Mouse (Mus musculus) embryo, embryonic 11 days (tissue): ENCODE results near the gene Klk1.
A peak's percentile ranks its signal among the peaks of the same experiment; 100 is the strongest.

Experiments used
- DNase-seq: peaks from one replicate; pipeline ENCODE4 v3.0.0-alpha.2; 2015

The Klk1 gene

DNA sequence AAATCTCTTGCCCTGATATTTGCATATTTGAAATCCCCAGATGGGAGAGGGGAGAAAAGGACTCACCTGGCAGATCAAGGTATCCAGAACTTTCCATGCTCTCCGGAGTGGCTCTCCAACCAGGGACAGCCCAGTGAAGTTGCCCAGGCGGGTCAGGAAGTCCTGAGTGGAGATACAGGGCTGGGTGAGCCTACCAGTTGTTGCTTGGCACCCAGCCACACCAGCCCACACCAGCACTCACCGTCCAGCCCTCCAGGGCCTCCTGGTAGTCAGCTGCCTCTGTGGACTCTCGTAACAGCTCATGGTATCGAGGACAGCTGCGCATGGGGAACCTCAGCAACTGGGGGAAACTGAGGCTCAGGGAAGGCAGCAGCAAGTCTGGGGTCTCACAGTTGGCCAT, 29.8 kb downstream of the Klk1 start:
- no peak for DNase-seq

DNA sequence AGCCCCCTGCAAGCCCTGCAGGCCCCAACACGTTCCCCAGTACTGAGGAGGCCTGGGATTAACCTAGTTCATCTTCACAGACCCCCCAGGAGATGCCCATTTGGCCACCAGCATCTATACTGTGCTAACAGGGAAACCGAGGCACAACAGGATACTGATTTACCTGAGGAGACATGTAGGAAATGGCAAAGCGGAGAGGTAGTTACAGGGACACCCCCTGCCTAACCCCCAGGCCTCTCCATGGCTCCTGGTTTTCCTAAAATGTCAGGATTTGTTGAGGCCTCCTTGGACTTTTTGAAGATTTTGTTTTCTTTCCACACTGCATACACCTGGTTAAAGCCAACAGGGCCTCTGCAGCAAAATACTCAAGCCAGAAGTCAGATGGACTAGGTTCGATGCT, 32.1 kb downstream of the Klk1 start, which contains the start of gene Acp4:
TSS of gene Acp4 (minus strand) at position 101 of the 400 bp plus-strand sequence.
- DNase-seq = no peak

DNA sequence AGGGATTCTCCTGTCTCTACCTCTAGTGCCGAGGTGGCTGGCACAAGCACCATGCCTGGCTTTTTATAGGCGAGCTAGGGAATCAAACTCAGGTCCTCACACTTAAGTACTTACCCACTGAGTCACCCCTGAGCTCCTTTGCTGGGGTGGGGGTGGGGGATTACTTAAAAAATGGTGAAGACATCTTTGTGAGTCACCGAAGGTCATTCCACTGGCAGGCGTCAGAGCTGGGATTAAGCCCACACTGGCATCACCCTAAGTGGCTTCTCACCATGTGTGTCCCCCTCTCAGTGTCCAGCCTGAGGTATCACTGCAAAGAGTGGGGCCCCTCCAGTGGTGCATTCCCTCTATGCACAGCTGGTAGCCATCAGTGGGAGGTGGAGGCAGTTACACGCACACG, 35.2 kb downstream of the Klk1 start:
- DNase-seq = no peak

DNA sequence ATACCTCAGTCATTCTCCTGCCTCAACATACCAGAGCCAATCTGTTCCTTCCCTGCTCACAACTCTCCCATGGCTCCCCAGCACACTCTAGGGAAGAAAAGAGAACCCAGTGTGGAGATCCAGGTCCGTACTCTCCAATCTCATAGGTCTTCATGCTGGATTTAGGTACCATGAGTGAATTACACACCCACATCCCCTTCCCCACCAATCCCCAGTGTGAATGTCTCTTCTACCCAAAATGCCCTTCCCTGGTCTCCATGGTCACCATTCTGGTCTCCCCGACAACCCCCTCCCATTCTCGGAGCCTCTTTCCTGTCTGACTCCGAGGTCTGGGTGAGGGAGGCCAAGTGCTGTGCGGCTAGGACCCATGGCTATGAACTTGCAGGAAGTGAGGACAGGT, 36.0 kb downstream of the Klk1 start, which contains the start of gene Gm15517:
TSS of gene Gm15517 (plus strand) at position 301 of the 400 bp plus-strand sequence.
- no peak for DNase-seq

DNA sequence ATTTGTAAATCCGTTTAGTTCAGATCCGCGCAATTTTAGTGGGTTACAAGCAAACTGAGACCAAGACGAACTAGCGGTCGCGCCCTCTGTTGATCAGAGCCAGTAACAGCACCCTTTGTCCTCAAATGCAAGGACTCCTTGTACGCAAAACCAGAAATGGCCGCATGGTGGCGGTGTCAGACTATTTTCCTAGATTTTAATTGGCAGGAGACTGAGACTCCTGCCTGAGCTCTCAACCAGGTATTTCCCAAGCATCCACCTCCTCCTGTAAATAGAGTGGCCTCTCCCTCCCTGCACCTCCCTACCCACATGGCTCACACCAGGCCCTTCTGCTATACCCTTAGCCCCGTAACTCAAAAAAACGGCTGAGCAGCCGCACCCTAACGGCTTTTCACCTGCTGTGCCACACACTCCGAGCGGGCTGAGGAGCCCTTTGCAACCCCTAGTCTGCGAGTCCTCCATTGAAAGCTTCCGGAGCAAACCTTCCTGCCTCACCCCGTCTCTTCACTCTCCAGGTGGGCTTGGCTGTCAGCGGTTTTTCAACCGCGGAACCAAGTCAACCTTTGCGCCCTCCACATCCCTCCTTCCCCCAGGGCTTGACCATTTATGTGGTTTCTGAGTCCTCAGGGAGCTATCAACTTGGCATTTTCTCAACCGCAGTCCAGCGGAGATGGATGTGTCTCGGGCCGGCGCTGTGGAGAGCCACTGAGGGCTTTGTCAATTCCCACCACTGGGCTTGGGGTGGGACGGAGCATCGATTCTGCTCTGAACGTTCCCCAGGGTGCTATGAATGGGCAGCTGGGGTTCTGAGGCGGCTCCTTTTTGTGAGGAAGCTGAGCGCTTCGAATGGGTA, 37.9 kb downstream of the Klk1 start:
- peak; percentile 94 for DNase-seq

DNA sequence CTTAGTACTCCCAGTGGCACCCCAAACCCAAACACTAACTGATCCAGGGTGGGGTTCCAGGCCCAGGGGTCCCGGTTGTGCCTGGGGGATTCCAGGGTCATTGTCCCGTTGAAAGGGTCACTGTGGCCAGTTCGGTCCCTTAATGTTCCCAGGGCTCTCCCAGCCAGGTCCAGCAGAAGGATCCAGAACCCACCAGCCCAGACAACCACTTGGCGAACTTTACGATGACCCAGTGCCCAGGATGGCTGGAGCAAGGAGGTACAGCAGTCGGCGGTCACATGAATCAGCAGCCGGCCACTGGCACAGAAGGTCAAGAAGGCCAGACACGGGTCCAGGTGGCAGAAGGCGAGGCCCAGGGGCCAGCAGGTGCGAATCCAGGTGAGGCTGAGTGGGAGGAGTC, 43.0 kb downstream of the Klk1 start:
- DNase-seq = no peak

DNA sequence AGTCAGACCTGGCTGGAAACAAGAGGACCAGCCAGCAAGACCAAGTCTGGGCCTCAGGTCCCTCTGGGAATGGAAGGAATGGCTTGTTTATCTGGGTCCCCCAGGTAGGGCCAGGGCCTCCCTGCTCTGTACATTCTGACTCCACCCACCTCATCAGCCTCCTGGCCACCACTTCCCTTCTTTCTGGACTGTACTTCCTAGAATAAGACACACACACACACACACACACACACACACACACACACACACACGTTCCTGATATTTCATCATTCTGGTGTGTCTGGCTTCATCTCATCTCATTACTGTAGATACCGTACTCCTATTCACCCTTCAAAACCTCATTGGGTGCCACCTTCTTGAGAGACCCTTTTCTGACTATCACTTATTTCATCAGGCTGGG, 44.2 kb downstream of the Klk1 start:
- no peak for DNase-seq

DNA sequence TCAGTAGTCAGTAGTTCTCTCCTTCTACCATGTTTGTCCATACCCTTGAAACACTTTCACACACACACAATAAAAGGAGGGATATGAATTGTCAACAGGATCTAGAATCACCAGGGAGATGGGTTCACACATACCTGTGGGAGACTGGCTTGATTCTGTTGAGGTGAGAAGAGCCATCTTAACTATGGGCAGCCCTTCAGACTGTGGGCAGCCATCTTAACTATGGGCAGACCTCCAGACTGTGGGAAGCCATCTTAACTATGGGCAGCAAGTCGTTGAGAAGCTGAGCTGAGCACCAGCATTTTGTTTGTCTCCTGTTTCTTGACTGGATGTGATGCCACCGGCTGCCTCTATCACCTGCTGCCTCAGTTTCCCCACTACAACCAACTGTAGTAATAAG, 46.1 kb downstream of the Klk1 start:
- DNase-seq = no peak

DNA sequence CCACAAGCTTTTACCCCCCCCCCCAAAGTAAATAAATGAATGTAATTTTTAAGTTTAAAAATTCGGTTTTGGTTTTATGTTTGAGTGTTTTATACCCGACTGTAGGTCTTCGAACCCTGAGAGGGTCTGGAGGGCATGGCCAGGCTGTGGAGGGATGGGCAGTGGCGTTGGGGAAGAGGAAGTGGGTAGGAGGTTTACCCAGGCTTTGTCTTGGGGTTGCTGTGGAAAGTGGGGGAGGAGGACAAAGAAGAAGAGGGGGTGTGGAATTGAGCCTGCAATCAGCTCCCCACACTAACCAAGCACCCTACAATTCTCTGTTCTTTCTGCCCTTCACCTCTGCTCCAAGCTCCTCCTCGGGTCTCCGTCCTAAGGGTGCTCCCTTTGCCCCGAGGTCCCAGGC, 47.4 kb downstream of the Klk1 start:
- no peak for DNase-seq

DNA sequence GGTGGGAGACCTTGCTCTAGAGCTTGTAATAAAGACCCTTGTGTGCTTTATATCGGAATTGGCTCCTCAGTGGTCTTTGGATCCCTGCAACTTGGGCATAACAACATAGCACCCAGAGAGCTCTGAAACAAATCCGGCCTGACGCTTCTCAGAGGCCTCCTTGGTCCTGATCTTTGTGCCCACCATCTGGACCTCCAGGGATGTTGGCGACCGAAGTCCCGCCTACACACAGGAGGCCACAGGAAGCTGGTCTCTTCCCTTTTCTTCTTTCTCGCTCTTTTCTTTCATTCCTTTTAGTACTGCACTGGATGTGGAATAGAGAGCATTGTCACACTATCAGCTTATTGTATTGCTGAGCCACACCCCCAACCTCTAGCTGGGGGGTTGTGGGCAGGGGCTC, 48.3 kb downstream of the Klk1 start:
- DNase-seq = no peak

DNA sequence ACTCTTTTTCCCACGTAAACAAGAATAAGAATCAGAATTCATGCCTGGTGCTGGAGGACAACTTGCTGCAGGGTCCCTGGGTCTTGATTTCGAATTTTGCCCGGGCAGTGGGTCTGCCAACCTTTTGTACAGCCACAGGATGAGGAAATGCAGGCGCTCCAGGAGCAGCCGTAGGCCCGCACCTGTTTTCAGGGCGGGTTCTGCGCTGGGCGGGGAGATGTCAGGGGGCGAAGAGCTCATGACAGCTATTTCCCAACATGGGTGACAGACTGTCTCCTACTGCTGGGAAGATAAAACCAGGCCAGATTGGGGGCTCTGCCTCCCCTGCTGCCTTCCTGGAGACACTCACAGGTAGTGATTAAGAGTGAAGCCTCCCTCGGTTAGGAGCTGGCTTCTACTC, 48.9 kb downstream of the Klk1 start:
- no peak for DNase-seq

DNA sequence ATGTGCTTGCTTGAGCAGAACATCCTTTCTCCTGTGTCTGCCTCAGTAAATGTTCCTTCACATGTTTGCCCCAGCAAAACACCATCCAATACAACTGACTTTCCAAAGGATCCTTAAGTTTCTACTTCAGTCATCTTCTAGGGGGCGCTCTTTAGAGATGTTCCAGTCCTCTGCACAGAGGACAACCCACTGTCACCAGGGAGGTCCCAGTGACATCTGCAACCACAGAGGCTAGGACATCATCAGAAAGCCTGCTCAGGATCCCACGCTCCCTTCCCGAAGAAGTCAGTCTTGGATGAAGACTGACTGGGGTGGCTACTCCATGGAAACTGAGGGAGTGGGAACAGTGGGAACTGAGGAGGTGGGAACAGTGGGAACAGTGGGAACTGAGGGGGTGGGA, 50.4 kb downstream of the Klk1 start:
- no peak for DNase-seq

DNA sequence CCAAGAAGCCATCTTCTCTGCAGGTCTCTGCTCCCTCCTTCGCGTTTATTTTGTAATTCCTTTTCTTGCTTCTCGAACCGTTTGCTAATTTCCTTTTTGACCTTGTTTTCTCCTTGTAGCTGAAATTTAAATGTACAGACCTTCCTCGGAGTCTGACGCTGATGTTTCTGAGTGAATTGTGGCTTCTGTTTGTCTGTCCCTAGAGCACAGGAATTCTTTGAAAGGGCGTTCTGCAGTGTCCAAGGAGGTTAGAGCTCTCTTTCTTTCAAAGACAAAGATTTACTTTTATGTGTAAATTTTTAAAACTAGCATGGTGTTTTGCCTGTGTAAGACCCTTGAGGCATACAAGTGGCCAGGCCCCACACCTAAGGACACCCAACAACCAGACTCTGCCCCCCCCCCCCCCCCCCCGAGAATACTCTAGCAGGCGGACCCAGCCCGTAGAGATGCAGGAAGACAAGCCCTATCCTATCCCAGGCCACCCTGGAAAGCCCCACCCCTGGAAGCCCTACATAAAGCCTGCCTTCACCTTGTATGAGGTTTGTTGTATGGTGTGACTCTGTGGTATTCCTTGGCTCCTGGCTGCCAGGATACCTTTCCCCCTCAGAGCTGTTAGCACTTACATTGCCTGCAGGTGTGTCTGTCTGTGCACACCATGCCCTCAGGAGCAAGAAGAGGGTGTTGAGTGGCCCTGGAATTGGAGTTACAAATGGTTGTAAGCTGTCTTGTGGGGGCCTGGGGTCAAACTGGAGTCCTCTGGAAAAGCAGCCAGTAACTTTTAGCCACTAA, 51.5 kb downstream of the Klk1 start:
- DNase-seq = no peak

DNA sequence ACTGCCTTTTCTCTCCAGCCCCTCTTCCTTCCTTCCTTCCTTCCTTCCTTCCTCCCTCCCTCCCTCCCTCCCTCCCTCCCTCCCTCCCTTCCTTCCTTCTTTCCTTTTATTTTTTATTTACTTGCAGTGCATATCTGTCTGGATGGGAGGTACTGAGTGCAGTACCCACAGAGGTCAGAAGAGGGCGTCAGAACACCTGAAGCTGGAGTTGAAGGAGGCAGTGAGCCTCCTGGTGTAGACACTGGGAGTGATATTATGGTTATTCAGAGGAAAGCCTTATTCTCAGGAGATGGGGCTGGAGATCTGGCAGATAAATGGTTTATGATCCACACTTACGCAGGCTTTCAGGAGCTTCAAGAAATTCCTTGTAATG, 52.1 kb downstream of the Klk1 start:
- DNase-seq = peak; percentile 28
